Mouse (Mus musculus) spleen, adult 18-20 months (tissue): ENCODE measurements at regions not wholly inside any gene's neighbourhood (a gene's known extent, or its start where the extent isn't known, plus 50 kb on each side); places are given as distances from the start of the nearest gene placed in this dataset.
"Not testable (repeated sequence)": the region's sequence is repeated elsewhere in the genome, so short reads cannot be mapped to it uniquely, and the experiment has no call there.

ENCODE experiments used
- DNase-seq, 2 experiments: peaks; one replicate each; pipeline ENCODE4 v3.0.0; 2022; ENCODE audit warnings: mixed read lengths in 2 of 2

- no peak for DNase-seq
Measured at GRCm38 (mm10) chr14:53991390-53991789, 262.5 kb downstream of the Dad1 start.

GRCm38 (mm10) chr14:53980771-53981170, 273.1 kb downstream of the Dad1 start:
- DNase-seq, result no peak

- DNase-seq, result not testable (repeated sequence)
Measured at GRCm38 (mm10) chr14:53961426-53961825, 292.5 kb downstream of the Dad1 start.

- no peak for DNase-seq
Measured at GRCm38 (mm10) chr14:53960779-53961178, 293.1 kb downstream of the Dad1 start.

GRCm38 (mm10) chr14:53935791-53936231, 318.1 kb downstream of the Dad1 start:
- DNase-seq, result peak; percentile 61 to 82

- peak; percentile 48 to 65 for DNase-seq
Measured at GRCm38 (mm10) chr14:53935336-53935735, 318.6 kb downstream of the Dad1 start.

GRCm38 (mm10) chr14:53910871-53911270, 343.0 kb downstream of the Dad1 start:
- DNase-seq, result no peak

- DNase-seq, result no peak
Measured at GRCm38 (mm10) chr14:53904578-53904977, 349.3 kb downstream of the Dad1 start.

- DNase-seq, result no peak
Measured at GRCm38 (mm10) chr14:53901103-53901502, 352.8 kb downstream of the Dad1 start.

GRCm38 (mm10) chr14:53881304-53881703, 372.6 kb downstream of the Dad1 start:
- no peak for DNase-seq

- no peak for DNase-seq
Measured at GRCm38 (mm10) chr14:53876581-53876980, 377.3 kb downstream of the Dad1 start.

GRCm38 (mm10) chr14:53875736-53876135, 378.2 kb downstream of the Dad1 start:
- DNase-seq, result no peak

GRCm38 (mm10) chr14:53847049-53847448, 406.9 kb downstream of the Dad1 start:
- no peak for DNase-seq

GRCm38 (mm10) chr14:53845646-53846045, 408.3 kb downstream of the Dad1 start:
- no peak for DNase-seq

GRCm38 (mm10) chr14:53832553-53832952, 421.4 kb downstream of the Dad1 start:
- no peak for DNase-seq

GRCm38 (mm10) chr14:53831651-53832050, 422.3 kb downstream of the Dad1 start:
- DNase-seq, result no peak

GRCm38 (mm10) chr14:53830717-53831116, 423.2 kb downstream of the Dad1 start:
- DNase-seq, result no peak

GRCm38 (mm10) chr14:53826782-53827181, 427.1 kb downstream of the Dad1 start:
- DNase-seq, result no peak

GRCm38 (mm10) chr14:53806231-53806630, 447.7 kb downstream of the Dad1 start:
- peak in 1 of 2 experiments; percentile 48 for DNase-seq

- peak in 1 of 2 experiments; percentile 16 for DNase-seq
Measured at GRCm38 (mm10) chr14:53803698-53804620, 449.9 kb downstream of the Dad1 start.

- no peak for DNase-seq
Measured at GRCm38 (mm10) chr14:53802547-53802946, 451.4 kb downstream of the Dad1 start.

GRCm38 (mm10) chr14:53800508-53801136, 453.3 kb downstream of the Dad1 start:
- no peak for DNase-seq

GRCm38 (mm10) chr14:53795160-53795559, 458.7 kb downstream of the Dad1 start:
- peak in 1 of 2 experiments; percentile 6 for DNase-seq

GRCm38 (mm10) chr14:53794527-53794926, 459.4 kb downstream of the Dad1 start:
- DNase-seq, result no peak
